ENCODE assay signal across 8 mouse cellular contexts in the genomic region with DNA sequence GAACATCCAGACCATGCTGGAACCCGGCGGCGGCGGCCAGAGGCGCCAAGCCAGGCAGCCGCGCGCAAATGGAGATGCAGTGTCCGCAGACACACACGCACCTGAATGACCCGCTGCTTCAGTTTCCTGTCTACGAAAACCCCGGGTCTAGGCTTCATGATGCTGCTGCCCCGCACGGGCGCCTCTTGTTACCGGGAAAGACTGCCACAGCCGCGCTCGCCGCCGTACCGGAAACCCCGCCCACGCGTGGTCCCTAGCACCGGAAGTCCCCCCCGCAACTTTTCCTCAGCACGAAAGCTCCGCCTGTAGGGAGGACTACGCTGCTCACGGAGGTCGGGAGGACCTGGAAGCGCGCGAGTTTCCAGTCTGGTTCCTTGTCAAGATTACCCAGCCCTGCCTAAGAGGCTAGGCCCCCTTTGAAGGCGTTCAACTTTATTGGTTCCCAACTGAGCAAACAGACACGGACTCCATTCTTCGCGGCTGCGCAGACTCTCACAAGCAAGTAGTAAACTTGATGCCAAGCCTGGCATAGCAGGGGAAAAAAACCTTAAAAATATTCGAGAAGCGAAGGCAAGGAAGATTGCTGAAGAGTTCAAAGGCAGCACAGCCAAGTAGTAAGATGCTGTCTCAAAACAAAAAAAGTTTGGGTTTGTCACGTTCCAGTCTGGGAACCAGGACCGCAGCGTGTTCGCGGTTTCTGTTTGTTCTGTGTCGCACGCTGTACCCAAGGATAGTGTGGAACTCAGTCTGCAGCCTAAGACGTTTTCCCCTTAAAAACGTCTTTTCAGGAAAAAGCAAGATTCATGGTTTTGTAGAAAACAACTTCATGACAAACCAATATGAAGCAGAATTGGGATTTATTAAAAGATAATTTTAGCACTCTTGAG. TPM values are rescaled to one million over a fixed set of nuclear protein-coding genes. Genes with fewer than 3 reads are reported as not detected.
DNase-seq lines count a peak whose midpoint lies in the region; ATAC-seq and TF ChIP-seq lines count a peak whose summit lies in the region.

TSS of gene Nvl (minus strand) at position 255 of the 887 bp plus-strand sequence.
TSS of gene Cnih4 (plus strand) at position 744 of the 887 bp plus-strand sequence.

- peak within 1 kb of the TSS; percentile 60 for H3K4me2 ChIP-seq in embryonic facial prominence, embryonic 13.5 days
- peak within 1 kb of the TSS; percentile 72 for H3K4me2 ChIP-seq in limb, embryonic 12.5 days
- peak within 1 kb of the TSS; percentile 59 for H3K4me2 ChIP-seq in midbrain, embryonic 15.5 days

- peak within 1 kb of the TSS; percentile 91 for H3K27ac ChIP-seq in embryonic facial prominence, embryonic 13.5 days
- peak within 1 kb of the TSS; percentile 71 for H3K27ac ChIP-seq in kidney, adult 2 months (ENCODE audit: insufficient read depth, low read depth, low read length)
- peak within 1 kb of the TSS; percentile 92 for H3K27ac ChIP-seq in limb, embryonic 12.5 days
- H3K27ac ChIP-seq in midbrain, embryonic 15.5 days = peak within 1 kb of the TSS; percentile 81
- peak within 1 kb of the TSS; percentile 89 for H3K27ac ChIP-seq in spleen, adult 2 months (ENCODE audit: insufficient read depth, low read length)

- TF ChIP-seq POLR2A in kidney, adult 2 months (IDR thresholded peaks at IDR 0.05; ENCODE audit: low read depth, low read length) = no peak
- peak; percentile 10 for TF ChIP-seq POLR2A in spleen, adult 2 months (IDR thresholded peaks at IDR 0.05; ENCODE audit: low read depth, low read length)

- H3K9me3 ChIP-seq in embryonic facial prominence, embryonic 13.5 days = no peaks in the 10 kb centered on the region
- no peaks in the 10 kb centered on the region for H3K9me3 ChIP-seq in limb, embryonic 12.5 days
- H3K9me3 ChIP-seq in midbrain, embryonic 15.5 days = no peaks in the 10 kb centered on the region

- TF ChIP-seq CTCF in kidney, adult 2 months (conservative IDR thresholded peaks at IDR 0.05; ENCODE audit: insufficient read depth, insufficient read length, low read depth, low read length) = no peak
- TF ChIP-seq CTCF in spleen, adult 2 months (IDR thresholded peaks at IDR 0.05; ENCODE audit: extremely low read depth, insufficient read depth, insufficient read length, insufficient replicate concordance) = no peak

- H3K27me3 ChIP-seq in embryonic facial prominence, embryonic 13.5 days = no peaks in the 10 kb centered on the region
- H3K27me3 ChIP-seq in kidney, adult 2 months (replicated peaks; ENCODE audit: control insufficient read depth, insufficient read depth, low read length) = no peaks in the 10 kb centered on the region
- H3K27me3 ChIP-seq in limb, embryonic 12.5 days = no peaks in the 10 kb centered on the region
- no peaks in the 10 kb centered on the region for H3K27me3 ChIP-seq in midbrain, embryonic 15.5 days (replicated peaks)
- H3K27me3 ChIP-seq in spleen, adult 2 months (ENCODE audit: control insufficient read depth, insufficient read depth, low read length) = no peaks in the 10 kb centered on the region

- H3K4me3 ChIP-seq in embryonic facial prominence, embryonic 13.5 days = peak within 1 kb of the TSS; percentile 80
- peak within 1 kb of the TSS; percentile 76 for H3K4me3 ChIP-seq in kidney, adult 2 months (ENCODE audit: insufficient read depth, low read depth, low read length)
- peak within 1 kb of the TSS; percentile 80 for H3K4me3 ChIP-seq in limb, embryonic 12.5 days (replicated peaks)
- H3K4me3 ChIP-seq in midbrain, embryonic 15.5 days = peak within 1 kb of the TSS; percentile 88
- H3K4me3 ChIP-seq in spleen, adult 2 months (ENCODE audit: extremely low read depth, insufficient read depth, insufficient read length) = peak within 1 kb of the TSS; percentile 73

- peak; percentile 100 for ATAC-seq in embryonic facial prominence, embryonic 13.5 days (ENCODE audit: insufficient number of reproducible peaks, insufficient read depth, low FRiP score, low TSS enrichment, low read depth)
- ATAC-seq in limb, embryonic 12.5 days (ENCODE audit: insufficient number of reproducible peaks, insufficient read depth, low FRiP score, low TSS enrichment, low read depth) = peak; percentile 100
- peak; percentile 100 for ATAC-seq in midbrain, embryonic 15.5 days (replicated peaks)

- H3K9ac ChIP-seq in embryonic facial prominence, embryonic 13.5 days = peak within 1 kb of the TSS; percentile 86
- H3K9ac ChIP-seq in limb, embryonic 12.5 days (replicated peaks) = peak within 1 kb of the TSS; percentile 72
- peak within 1 kb of the TSS; percentile 82 for H3K9ac ChIP-seq in midbrain, embryonic 15.5 days

- peaks cover 27% of the 10 kb centered on the region for H3K36me3 ChIP-seq in embryonic facial prominence, embryonic 13.5 days
- no peaks in the 10 kb centered on the region; the same call in none of the 2 replicates for H3K36me3 ChIP-seq in kidney, adult 2 months (ENCODE audit: control insufficient read depth, insufficient read depth, low read length)
- peaks cover 30% of the 10 kb centered on the region for H3K36me3 ChIP-seq in limb, embryonic 12.5 days
- H3K36me3 ChIP-seq in midbrain, embryonic 15.5 days (replicated peaks) = peaks cover 3% of the 10 kb centered on the region; the same call in 1 of the 2 replicates
- peaks cover 5% of the 10 kb centered on the region; the same call in 1 of the 2 replicates for H3K36me3 ChIP-seq in spleen, adult 2 months (ENCODE audit: control insufficient read depth, insufficient read depth, low read length)

- peaks cover 14% of the 10 kb centered on the region for H3K4me1 ChIP-seq in embryonic facial prominence, embryonic 13.5 days
- peaks cover 3% of the 10 kb centered on the region; the same call in 1 of the 2 replicates for H3K4me1 ChIP-seq in kidney, adult 2 months (ENCODE audit: control insufficient read depth, insufficient read depth, low read length)
- peaks cover 21% of the 10 kb centered on the region for H3K4me1 ChIP-seq in limb, embryonic 12.5 days (replicated peaks)
- peaks cover 19% of the 10 kb centered on the region for H3K4me1 ChIP-seq in midbrain, embryonic 15.5 days
- no peaks in the 10 kb centered on the region; the same call in 1 of the 2 replicates for H3K4me1 ChIP-seq in spleen, adult 2 months (ENCODE audit: control insufficient read depth, insufficient read depth, insufficient read length)

- whole genome bisulfite sequencing in embryonic facial prominence, embryonic 13.5 days = under 1% methylated on average over 52 of the region's 52 CpGs
- under 1% methylated on average over 52 of the region's 52 CpGs for WGBS in kidney, adult 2 months
- WGBS in limb, embryonic 12.5 days = under 1% methylated on average over 52 of the region's 52 CpGs
- WGBS in midbrain, embryonic 15.5 days = under 1% methylated on average over 52 of the region's 52 CpGs
- WGBS in spleen, adult 2 months = under 1% methylated on average over 52 of the region's 52 CpGs

- DNase-seq in 3134 (ENCODE audit: extremely low read depth, insufficient read length, low spot score) = peak; percentile 94
- peak; percentile 94 for DNase-seq in adrenal gland, postnatal 36 days
- DNase-seq in heart, adult 18-20 months = peak; percentile 96 to 97
- peak; percentile 96 for DNase-seq in kidney, adult 2 months
- DNase-seq in spleen, adult 2 months (ENCODE audit: low read depth in 1 of 2, low spot score in 2 of 2) = peak; percentile 77 to 82

RNA-seq across cellular contexts. Expression of gene Nvl, which starts in this region (rescaled TPM):
- 10 to 100 TPM; 15.8 to 18.8 TPM for total RNA-seq in adrenal gland, postnatal 36 days (2021)
- polyA plus RNA-seq in embryonic facial prominence, embryonic 13.5 days (2015; fragmentation: Nextera tagmentation; extraction: Ambion mirVana) = 51.6 and 55.4 TPM in 2 replicates
- total RNA-seq in heart, adult 18-20 months (2021) = 1 to 10 TPM; 6.4 to 7.5 TPM
- 6.3 and 6.6 TPM in 2 replicates for polyA plus RNA-seq in kidney, adult 2 months (2012; rRNA removed)
- polyA plus RNA-seq in limb, embryonic 12.5 days (2016; fragmentation: Nextera tagmentation; extraction: Ambion mirVana) = 45.4 and 46.3 TPM in 2 replicates
- 43.7 and 47.1 TPM in 2 replicates for polyA plus RNA-seq in midbrain, embryonic 15.5 days (2015; fragmentation: Nextera tagmentation; extraction: Ambion mirVana)
- polyA plus RNA-seq in spleen, adult 2 months (2012; rRNA removed) = 7.7 and 8.6 TPM in 2 replicates

RNA-seq across cellular contexts. Expression of gene Cnih4, which starts in this region (rescaled TPM):
- total RNA-seq in adrenal gland, postnatal 36 days (2021) = 10 to 100 TPM; 46.1 to 60.5 TPM
- 89.2 and 98.8 TPM in 2 replicates for polyA plus RNA-seq in embryonic facial prominence, embryonic 13.5 days (2015; fragmentation: Nextera tagmentation; extraction: Ambion mirVana)
- total RNA-seq in heart, adult 18-20 months (2021) = 10 to 100 TPM; 44.9 to 49.3 TPM
- polyA plus RNA-seq in kidney, adult 2 months (2012; rRNA removed) = 18.0 and 26.1 TPM in 2 replicates
- 80.8 and 82.5 TPM in 2 replicates for polyA plus RNA-seq in limb, embryonic 12.5 days (2016; fragmentation: Nextera tagmentation; extraction: Ambion mirVana)
- polyA plus RNA-seq in midbrain, embryonic 15.5 days (2015; fragmentation: Nextera tagmentation; extraction: Ambion mirVana) = 48.2 and 60.8 TPM in 2 replicates
- 4.7 and 6.0 TPM in 2 replicates for polyA plus RNA-seq in spleen, adult 2 months (2012; rRNA removed)

Comparison
In these comparisons a context has a peak if more than half of its experiments do, and no peak if none do; other contexts are left out.
1. Peak in every context shown above with its lines: DNase-seq, ATAC-seq, H3K4me3 ChIP-seq and H3K27ac ChIP-seq.